Mouse (Mus musculus) right cerebral cortex, postnatal 14 days (tissue): ENCODE results near the gene Klhl4.

ENCODE experiments used
- DNase-seq: peaks from one replicate; pipeline ENCODE4 v3.0.0; 2022

Gene Klhl4

DNA sequence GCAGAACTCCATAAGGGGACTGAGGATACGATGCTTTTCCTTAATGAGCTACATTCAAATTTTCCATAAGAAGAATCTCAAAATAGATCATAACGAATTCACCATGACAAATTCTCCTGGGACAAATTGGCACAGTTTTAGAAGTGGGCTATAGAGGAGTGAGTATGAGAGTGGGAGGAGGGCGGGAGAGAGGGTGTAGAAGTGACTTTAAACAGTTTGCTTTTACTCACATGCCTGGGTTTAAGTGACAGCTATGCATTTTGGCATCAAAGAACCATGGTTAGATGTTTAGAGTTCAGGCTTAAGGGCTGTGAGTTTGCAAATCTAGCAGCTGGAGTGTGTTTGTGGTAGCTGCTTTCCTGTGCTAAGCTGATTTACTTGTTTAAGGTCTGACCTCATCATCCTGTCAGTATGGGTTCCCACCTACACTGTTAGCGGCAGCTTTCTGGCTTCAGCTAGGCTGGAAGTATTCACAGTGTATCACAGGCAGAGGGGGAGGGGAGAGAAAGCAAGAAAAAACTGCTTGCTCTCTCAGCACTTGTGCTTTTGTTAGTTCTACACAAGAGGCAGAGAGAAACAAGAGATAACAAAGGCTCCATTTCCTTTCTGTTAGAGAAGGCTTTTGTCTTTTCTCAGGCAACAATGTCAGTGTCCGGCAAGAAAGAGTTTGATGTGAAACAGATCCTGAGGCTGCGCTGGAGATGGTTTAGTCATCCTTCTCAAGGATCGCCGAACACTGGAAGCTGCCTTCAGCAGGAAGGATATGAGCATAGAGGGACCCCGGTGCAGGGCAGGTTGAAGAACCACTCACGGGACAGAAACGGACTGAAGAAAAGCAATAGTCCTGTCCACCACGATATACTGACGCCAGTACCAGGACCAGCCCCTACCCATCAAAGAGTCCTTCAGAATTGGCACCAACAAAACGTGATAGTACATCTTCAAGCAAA lies at the start of gene Klhl4:
Klhl4 (plus strand) TSS at position 552 of the 950 bp plus-strand sequence.
- DNase-seq = no peak

DNA sequence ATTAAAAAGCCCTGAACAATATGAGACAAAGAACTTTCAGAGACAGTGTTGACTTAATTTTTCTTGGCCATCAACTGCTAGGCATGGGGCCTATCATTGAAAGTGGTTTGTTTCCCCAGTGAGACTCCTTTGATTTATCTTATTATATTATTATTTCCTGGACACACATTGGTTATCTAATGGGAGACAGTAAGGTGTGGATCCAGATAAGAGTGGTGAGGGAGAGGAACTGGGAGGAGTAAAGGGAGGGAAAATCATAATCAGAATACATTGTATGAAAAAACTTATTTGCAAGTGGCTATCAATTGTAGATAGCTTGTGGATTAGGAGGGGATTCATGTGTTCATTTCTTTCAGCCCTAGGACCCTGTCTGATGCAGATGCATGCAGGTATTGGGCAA lies 10.0 kb downstream of the Klhl4 start:
- no peak for DNase-seq

DNA sequence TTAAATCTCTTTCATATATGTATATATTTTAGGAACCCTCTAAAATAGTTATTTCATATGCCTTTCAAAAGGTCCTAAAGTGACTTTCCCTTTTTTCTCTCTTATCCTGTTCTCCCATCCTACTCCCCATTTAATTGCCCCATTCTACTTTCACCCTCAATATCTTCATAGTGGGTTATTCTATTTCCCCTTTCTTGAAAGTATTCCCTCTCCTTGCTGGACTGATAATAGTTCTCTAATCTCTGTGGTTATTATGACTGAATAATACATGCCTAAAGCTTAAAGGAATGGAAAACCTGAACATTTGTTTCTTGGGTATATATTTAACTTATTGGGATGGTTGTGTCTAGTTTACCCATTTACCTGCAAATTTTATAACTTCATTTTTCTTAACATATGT lies 12.6 kb downstream of the Klhl4 start:
- no peak for DNase-seq

DNA sequence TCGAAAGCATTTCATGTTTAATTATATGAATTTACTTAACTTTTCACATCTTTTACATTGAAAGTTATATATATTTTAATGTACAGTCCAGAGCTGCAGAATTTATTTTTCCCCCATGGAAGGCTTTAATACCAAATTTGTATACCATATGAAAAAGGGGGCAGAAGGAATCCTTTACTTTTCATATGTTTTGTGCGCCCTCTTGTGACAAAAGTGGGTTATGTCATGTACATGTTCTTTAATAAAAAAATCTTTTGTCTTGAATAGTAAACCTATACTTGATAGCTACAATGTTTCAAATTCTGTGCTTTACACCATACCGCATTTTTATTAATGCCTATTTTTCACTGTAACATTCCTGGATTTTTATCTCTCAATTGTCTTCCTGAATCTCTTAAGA lies 84.0 kb downstream of the Klhl4 start:
- no peak for DNase-seq

DNA sequence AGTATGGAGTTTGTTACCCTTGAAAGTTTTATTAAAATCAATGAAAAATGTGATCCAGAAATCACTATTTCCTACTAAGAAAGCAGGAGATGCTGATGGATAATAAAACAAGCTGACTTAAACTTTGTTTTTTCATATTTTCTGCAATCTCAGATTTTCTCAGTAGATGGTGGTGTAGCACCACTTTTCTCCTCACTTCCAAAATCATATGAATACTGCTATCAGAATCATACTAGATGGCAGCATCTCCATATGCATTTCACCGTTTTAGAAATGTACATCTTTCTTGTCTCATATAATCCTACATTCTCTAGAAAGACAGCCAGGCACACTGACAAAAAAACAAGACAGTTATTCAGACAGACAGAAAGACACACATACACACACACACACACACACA lies 108.2 kb downstream of the Klhl4 start:
- no peak for DNase-seq
